Comparison of ENCODE assay signal across 10 mouse cellular contexts in genomic region chr19:37437289-37437606, GRCm38 (mm10). TPM values are rescaled to one million over a fixed set of nuclear protein-coding genes. Genes with fewer than 3 reads are reported as not detected.
A peak's percentile ranks its signal among the peaks of the same experiment; 100 is the strongest.
DNase-seq lines count a peak whose midpoint lies in the region; ATAC-seq and TF ChIP-seq lines count a peak whose summit lies in the region.
"Had no signal": no experiment of that assay in that cellular context is flagged by ENCODE, and none has a peak within 500 bp of the region (broad histone marks: within the 10 kb centered on the region; RNA-seq: fewer than 3 reads in every experiment).

No protein-coding gene starts in this region.

- ATAC-seq in heart, postnatal 0 days (ENCODE audit: insufficient read depth, low read depth): no peak
- ATAC-seq in limb, embryonic 13.5 days (ENCODE audit: low FRiP score, low read depth): no peak
- ATAC-seq in forebrain, postnatal 0 days: no peak
- ATAC-seq: midbrain, embryonic 16.5 days had no signal

- TF ChIP-seq POLR2A in spleen, adult 2 months (IDR thresholded peaks at IDR 0.05; ENCODE audit: low read depth, low read length): no peak

- WGBS in heart, postnatal 0 days: 31% methylated on average over 14 of the region's 14 CpGs
- 18% methylated on average over 14 of the region's 14 CpGs for WGBS in spleen, adult 2 months
- WGBS in limb, embryonic 13.5 days: 9% methylated on average over 14 of the region's 14 CpGs
- WGBS in forebrain, postnatal 0 days: 5% methylated on average over 14 of the region's 14 CpGs

- H3K27me3 ChIP-seq in heart, postnatal 0 days (ENCODE audit: control insufficient read depth, insufficient read depth, low read length): peaks cover 71% of the 10 kb centered on the region
- H3K27me3 ChIP-seq in spleen, adult 2 months (ENCODE audit: control insufficient read depth, insufficient read depth, low read length): peaks cover 7% of the 10 kb centered on the region
- H3K27me3 ChIP-seq in limb, embryonic 13.5 days: peaks cover 90% of the 10 kb centered on the region
- H3K27me3 ChIP-seq in forebrain, postnatal 0 days (ENCODE audit: insufficient read depth, low read length): peaks cover 49% of the 10 kb centered on the region

- no peak overlapping the region for H3K9ac ChIP-seq in heart, postnatal 0 days (replicated peaks; ENCODE audit: low read depth, low read length)
- H3K9ac ChIP-seq in limb, embryonic 13.5 days: no peak overlapping the region
- no peak overlapping the region for H3K9ac ChIP-seq in forebrain, postnatal 0 days

- no peaks in the 10 kb centered on the region for H3K36me3 ChIP-seq in heart, postnatal 0 days (replicated peaks; ENCODE audit: control insufficient read depth, insufficient read depth, low read length)
- peaks cover 21% of the 10 kb centered on the region for H3K36me3 ChIP-seq in spleen, adult 2 months (ENCODE audit: control insufficient read depth, insufficient read depth, low read length)
- no peaks in the 10 kb centered on the region for H3K36me3 ChIP-seq in limb, embryonic 13.5 days
- no peaks in the 10 kb centered on the region for H3K36me3 ChIP-seq in forebrain, postnatal 0 days (ENCODE audit: insufficient read depth)

- no peak for DNase-seq in heart, postnatal 0 days (ENCODE audit: low spot score)
- no peak for DNase-seq in heart, adult 18-20 months
- no peak for DNase-seq in spleen, adult 2 months (ENCODE audit: low read depth in 1 of 2, low spot score in 2 of 2)
- no peak for DNase-seq in spleen, postnatal 14 days (ENCODE audit: low spot score in 2 of 2)
- no peak for DNase-seq in forebrain, postnatal 0 days
- DNase-seq in left cerebral cortex, adult 11 months (ENCODE audit: low spot score): no peak
- DNase-seq in MN1 (ENCODE audit: low spot score): no peak

- no peaks in the 10 kb centered on the region for H3K9me3 ChIP-seq in heart, postnatal 0 days (replicated peaks; ENCODE audit: control insufficient read depth, low read length)
- no peaks in the 10 kb centered on the region for H3K9me3 ChIP-seq in limb, embryonic 13.5 days
- H3K9me3 ChIP-seq in forebrain, postnatal 0 days (ENCODE audit: low read length): no peaks in the 10 kb centered on the region

- no peaks in the 10 kb centered on the region for H3K4me1 ChIP-seq in heart, postnatal 0 days (ENCODE audit: control insufficient read depth, insufficient read depth)
- peaks cover 7% of the 10 kb centered on the region for H3K4me1 ChIP-seq in spleen, adult 2 months (ENCODE audit: control insufficient read depth, insufficient read depth, insufficient read length)
- peaks cover 20% of the 10 kb centered on the region for H3K4me1 ChIP-seq in limb, embryonic 13.5 days
- no peaks in the 10 kb centered on the region for H3K4me1 ChIP-seq in forebrain, postnatal 0 days (ENCODE audit: insufficient read depth)

- H3K4me3 ChIP-seq in heart, postnatal 0 days (ENCODE audit: low read depth, low read length): 0 out of 2 replicates have a peak overlapping the region, but pooled peaks have one; percentile 0
- H3K4me3 ChIP-seq in spleen, adult 2 months (ENCODE audit: extremely low read depth, insufficient read depth, insufficient read length): peak overlapping the region; percentile 46; the same call in 1 of the 2 replicates
- no peak overlapping the region; the same call in 1 of the 2 replicates for H3K4me3 ChIP-seq in limb, embryonic 13.5 days
- H3K4me3 ChIP-seq in forebrain, postnatal 0 days (ENCODE audit: low read depth, low read length): no peak overlapping the region
- H3K4me3 ChIP-seq: left cerebral cortex, adult 2 months had no signal

- no peak for TF ChIP-seq CTCF in heart, postnatal 0 days (IDR thresholded peaks at IDR 0.05; ENCODE audit: low read depth)
- TF ChIP-seq CTCF in spleen, adult 2 months (IDR thresholded peaks at IDR 0.05; ENCODE audit: extremely low read depth, insufficient read depth, insufficient read length, insufficient replicate concordance): no peak
- TF ChIP-seq CTCF in forebrain, postnatal 0 days (IDR thresholded peaks at IDR 0.05; ENCODE audit: low read depth): no peak

- H3K4me2 ChIP-seq in heart, postnatal 0 days (ENCODE audit: low read depth, low read length): peak overlapping the region; percentile 12
- H3K4me2 ChIP-seq in limb, embryonic 13.5 days (replicated peaks): peak overlapping the region; percentile 70
- no peak overlapping the region for H3K4me2 ChIP-seq in forebrain, postnatal 0 days (ENCODE audit: low read depth)

- H3K27ac ChIP-seq in heart, postnatal 0 days (ENCODE audit: low read depth): no peak overlapping the region
- H3K27ac ChIP-seq in spleen, adult 2 months (ENCODE audit: insufficient read depth, low read length): peak overlapping the region; percentile 97
- H3K27ac ChIP-seq in limb, embryonic 13.5 days: no peak overlapping the region
- H3K27ac ChIP-seq in forebrain, postnatal 0 days (ENCODE audit: low read depth, low read length): no peak overlapping the region
- H3K27ac ChIP-seq: left cerebral cortex, adult 2 months had no signal

- no peak for TF ChIP-seq EP300 in heart, postnatal 0 days (IDR thresholded peaks at IDR 0.05; ENCODE audit: low read depth)

RNA-seq across cellular contexts. Expression of gene Hhex, which starts 2.6 kb away (rescaled TPM):
- 1.3 and 5.2 TPM in 2 replicates for total RNA-seq in heart, postnatal 0 days (2014; rRNA removed; ENCODE audit: low replicate concordance)
- 9.8 and 10.0 TPM in 2 replicates for polyA plus RNA-seq in heart, postnatal 0 days (2015; fragmentation: Nextera tagmentation; extraction: Ambion mirVana)
- 1 to 10 TPM; 1.8 to 2.4 TPM for total RNA-seq in heart, adult 18-20 months (2021)
- 52.9 and 105 TPM in 2 replicates for polyA plus RNA-seq in spleen, adult 2 months (2012; rRNA removed)
- polyA plus RNA-seq in limb, embryonic 13.5 days (2015; fragmentation: Nextera tagmentation; extraction: Ambion mirVana): 12.4 and 13.0 TPM in 2 replicates
- 0.69 and 1.1 TPM in 2 replicates for total RNA-seq in forebrain, postnatal 0 days (2014; rRNA removed)
- 2.1 and 3.4 TPM in 2 replicates for polyA plus RNA-seq in forebrain, postnatal 0 days (2015; fragmentation: Nextera tagmentation; extraction: Ambion mirVana)

Comparison
In these comparisons a context has a peak if more than half of its experiments do, and no peak if none do; other contexts are left out.
1. H3K4me3 ChIP-seq: peak in heart, postnatal 0 days (single experiment) and spleen, adult 2 months (single experiment); none in limb, embryonic 13.5 days (single experiment) and forebrain, postnatal 0 days (single experiment).